Mouse (Mus musculus): ENCODE results near the gene 1700010I14Rik. TPM values are rescaled to one million over a fixed set of nuclear protein-coding genes. Genes with fewer than 3 reads are reported as not detected.

The 1700010I14Rik gene
- polyA plus RNA-seq, 1 experiment = 204 TPM

- no peak overlapping the region for H3K4me3 ChIP-seq (ENCODE audit: control insufficient read depth, low read depth, low read length)
- H3K4me1 ChIP-seq (ENCODE audit: control insufficient read depth, insufficient read depth, low read length) = no peaks in the 10 kb centered on the region
- TF ChIP-seq POLR2A (IDR thresholded peaks at IDR 0.05; ENCODE audit: control insufficient read depth, low read depth, low read length) (no peak), CTCF (IDR thresholded peaks at IDR 0.05; ENCODE audit: control insufficient read depth, insufficient read depth, insufficient replicate concordance, low read depth, low read length) (no peak)
- no peak overlapping the region for H3K27ac ChIP-seq (ENCODE audit: control insufficient read depth, insufficient read depth, low read depth, low read length)
- no peaks in the 10 kb centered on the region for H3K27me3 ChIP-seq (ENCODE audit: control insufficient read depth, insufficient read depth, low read length)
- H3K36me3 ChIP-seq (ENCODE audit: control insufficient read depth, insufficient read depth, low read length) = peaks cover 5% of the 10 kb centered on the region
Measured at GRCm38 (mm10) chr17:8965177-8965576, 23.0 kb upstream of the 1700010I14Rik start.

GRCm38 (mm10) chr17:8972152-8972854 lies 15.8 kb upstream of the 1700010I14Rik start:
- H3K27ac ChIP-seq (ENCODE audit: control insufficient read depth, insufficient read depth, low read depth, low read length) = no peak overlapping the region
- H3K36me3 ChIP-seq (ENCODE audit: control insufficient read depth, insufficient read depth, low read length) = peaks cover 1% of the 10 kb centered on the region; the same call in 1 of the 2 replicates
- no peaks in the 10 kb centered on the region for H3K27me3 ChIP-seq (ENCODE audit: control insufficient read depth, insufficient read depth, low read length)
- H3K4me1 ChIP-seq (ENCODE audit: control insufficient read depth, insufficient read depth, low read length) = no peaks in the 10 kb centered on the region
- no peak overlapping the region for H3K4me3 ChIP-seq (ENCODE audit: control insufficient read depth, low read depth, low read length)
- TF ChIP-seq POLR2A (IDR thresholded peaks at IDR 0.05; ENCODE audit: control insufficient read depth, low read depth, low read length) = no peak

- H3K4me1 ChIP-seq (ENCODE audit: control insufficient read depth, insufficient read depth, low read length) = no peaks in the 10 kb centered on the region
- peaks cover 1% of the 10 kb centered on the region; the same call in 1 of the 2 replicates for H3K36me3 ChIP-seq (ENCODE audit: control insufficient read depth, insufficient read depth, low read length)
- no peaks in the 10 kb centered on the region for H3K27me3 ChIP-seq (ENCODE audit: control insufficient read depth, insufficient read depth, low read length)
- TF ChIP-seq POLR2A (IDR thresholded peaks at IDR 0.05; ENCODE audit: control insufficient read depth, low read depth, low read length) = no peak
- TF ChIP-seq CTCF (IDR thresholded peaks at IDR 0.05; ENCODE audit: control insufficient read depth, insufficient read depth, insufficient replicate concordance, low read depth, low read length) = no peak
- H3K4me3 ChIP-seq (ENCODE audit: control insufficient read depth, low read depth, low read length) = no peak overlapping the region
- H3K27ac ChIP-seq (ENCODE audit: control insufficient read depth, insufficient read depth, low read depth, low read length) = no peak overlapping the region
Measured at GRCm38 (mm10) chr17:8973331-8973730, 14.8 kb upstream of the 1700010I14Rik start.

GRCm38 (mm10) chr17:8974423-8974822 lies 13.7 kb upstream of the 1700010I14Rik start:
- TF ChIP-seq CTCF (IDR thresholded peaks at IDR 0.05; ENCODE audit: control insufficient read depth, insufficient read depth, insufficient replicate concordance, low read depth, low read length) = no peak
- TF ChIP-seq POLR2A (IDR thresholded peaks at IDR 0.05; ENCODE audit: control insufficient read depth, low read depth, low read length) = no peak
- no peak overlapping the region for H3K4me3 ChIP-seq (ENCODE audit: control insufficient read depth, low read depth, low read length)
- no peaks in the 10 kb centered on the region for H3K4me1 ChIP-seq (ENCODE audit: control insufficient read depth, insufficient read depth, low read length)
- no peaks in the 10 kb centered on the region for H3K27me3 ChIP-seq (ENCODE audit: control insufficient read depth, insufficient read depth, low read length)
- no peak overlapping the region for H3K27ac ChIP-seq (ENCODE audit: control insufficient read depth, insufficient read depth, low read depth, low read length)
- peaks cover 1% of the 10 kb centered on the region; the same call in 1 of the 2 replicates for H3K36me3 ChIP-seq (ENCODE audit: control insufficient read depth, insufficient read depth, low read length)

- TF ChIP-seq CTCF (IDR thresholded peaks at IDR 0.05; ENCODE audit: control insufficient read depth, insufficient read depth, insufficient replicate concordance, low read depth, low read length) (no peak), POLR2A (IDR thresholded peaks at IDR 0.05; ENCODE audit: control insufficient read depth, low read depth, low read length) (no peak)
- no peaks in the 10 kb centered on the region for H3K27me3 ChIP-seq (ENCODE audit: control insufficient read depth, insufficient read depth, low read length)
- no peaks in the 10 kb centered on the region for H3K4me1 ChIP-seq (ENCODE audit: control insufficient read depth, insufficient read depth, low read length)
Measured at GRCm38 (mm10) chr17:8974823-8975397, 13.2 kb upstream of the 1700010I14Rik start.

GRCm38 (mm10) chr17:8976745-8977144 lies 11.4 kb upstream of the 1700010I14Rik start:
- no peak for TF ChIP-seq CTCF (IDR thresholded peaks at IDR 0.05; ENCODE audit: control insufficient read depth, insufficient read depth, insufficient replicate concordance, low read depth, low read length)
- no peak for TF ChIP-seq POLR2A (IDR thresholded peaks at IDR 0.05; ENCODE audit: control insufficient read depth, low read depth, low read length)
- no peak overlapping the region for H3K4me3 ChIP-seq (ENCODE audit: control insufficient read depth, low read depth, low read length)

More at GRCm38 (mm10) chr17:8974823-8975397, 13.2 kb upstream of the 1700010I14Rik start:
- no peak overlapping the region for H3K4me3 ChIP-seq (ENCODE audit: control insufficient read depth, low read depth, low read length)
- H3K36me3 ChIP-seq (ENCODE audit: control insufficient read depth, insufficient read depth, low read length) = no peaks in the 10 kb centered on the region; the same call in 1 of the 2 replicates
- H3K27ac ChIP-seq (ENCODE audit: control insufficient read depth, insufficient read depth, low read depth, low read length) = no peak overlapping the region

GRCm38 (mm10) chr17:8977271-8977670 lies 10.9 kb upstream of the 1700010I14Rik start:
- no peaks in the 10 kb centered on the region for H3K4me1 ChIP-seq (ENCODE audit: control insufficient read depth, insufficient read depth, low read length)
- no peak overlapping the region for H3K4me3 ChIP-seq (ENCODE audit: control insufficient read depth, low read depth, low read length)
- H3K27ac ChIP-seq (ENCODE audit: control insufficient read depth, insufficient read depth, low read depth, low read length) = no peak overlapping the region
- no peaks in the 10 kb centered on the region for H3K36me3 ChIP-seq (ENCODE audit: control insufficient read depth, insufficient read depth, low read length)
- no peaks in the 10 kb centered on the region for H3K27me3 ChIP-seq (ENCODE audit: control insufficient read depth, insufficient read depth, low read length)
- TF ChIP-seq POLR2A (IDR thresholded peaks at IDR 0.05; ENCODE audit: control insufficient read depth, low read depth, low read length) = no peak
- TF ChIP-seq CTCF (IDR thresholded peaks at IDR 0.05; ENCODE audit: control insufficient read depth, insufficient read depth, insufficient replicate concordance, low read depth, low read length) = no peak

More at GRCm38 (mm10) chr17:8976745-8977144, 11.4 kb upstream of the 1700010I14Rik start:
- Histone ChIP-seq H3K27ac (ENCODE audit: control insufficient read depth, insufficient read depth, low read depth, low read length) (no peak overlapping the region), H3K4me1 (ENCODE audit: control insufficient read depth, insufficient read depth, low read length) (no peaks in the 10 kb centered on the region), H3K27me3 (ENCODE audit: control insufficient read depth, insufficient read depth, low read length) (no peaks in the 10 kb centered on the region), H3K36me3 (ENCODE audit: control insufficient read depth, insufficient read depth, low read length) (no peaks in the 10 kb centered on the region)
